Mouse (Mus musculus): ENCODE measurements around the gene Snrpa1.

DNA sequence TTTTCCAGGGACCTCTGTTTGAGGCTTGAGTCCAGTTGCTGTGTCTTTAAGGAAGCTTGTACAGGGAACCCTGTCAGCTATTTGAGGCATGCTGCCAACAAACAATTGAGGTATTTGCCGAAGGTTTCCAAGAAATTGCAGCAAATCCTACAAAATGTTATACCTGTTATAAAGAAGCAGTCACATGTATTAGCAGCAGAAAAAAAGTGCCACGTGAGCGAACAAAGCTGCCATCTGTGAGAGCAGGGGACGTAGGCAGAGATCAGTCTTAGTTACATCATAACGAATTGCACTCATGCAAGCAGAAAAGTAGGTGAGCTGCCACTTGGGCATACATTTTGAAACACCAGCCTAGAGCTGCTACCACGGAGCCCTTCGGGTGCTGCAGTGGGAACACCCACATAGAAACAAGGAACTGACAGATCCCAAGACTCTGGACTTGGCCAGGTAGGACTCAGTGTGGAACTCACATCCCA is 47.8 kb downstream of the Snrpa1 start:
- TF ChIP-seq CTCF (IDR thresholded peaks at IDR 0.05; ENCODE audit: low read depth) (no peak), EP300 (optimal IDR thresholded peaks at IDR 0.05) (no peak)

Data from stomach, postnatal 0 days (tissue).